Mouse (Mus musculus) olfactory bulb, adult 2 months (tissue): Measurements from ENCODE around the gene Lrsam1.

Experiments used
- CTCF ChIP-seq: fragments of 200-500 bp; IDR thresholded peaks from 2 replicates; pipeline ENCODE4 v1.5.1; 2012; ENCODE audit warnings: low read depth, mild to moderate bottlenecking, low read length, moderate library complexity; ENCODE audit not compliant: insufficient read depth
- POLR2A ChIP-seq: fragments of 200-500 bp; IDR thresholded peaks from 2 replicates; pipeline ENCODE4 v1.6.1; 2012; ENCODE audit warnings: mild to moderate bottlenecking, low read depth, low read length, moderate library complexity; ENCODE audit not compliant: insufficient read depth

DNA sequence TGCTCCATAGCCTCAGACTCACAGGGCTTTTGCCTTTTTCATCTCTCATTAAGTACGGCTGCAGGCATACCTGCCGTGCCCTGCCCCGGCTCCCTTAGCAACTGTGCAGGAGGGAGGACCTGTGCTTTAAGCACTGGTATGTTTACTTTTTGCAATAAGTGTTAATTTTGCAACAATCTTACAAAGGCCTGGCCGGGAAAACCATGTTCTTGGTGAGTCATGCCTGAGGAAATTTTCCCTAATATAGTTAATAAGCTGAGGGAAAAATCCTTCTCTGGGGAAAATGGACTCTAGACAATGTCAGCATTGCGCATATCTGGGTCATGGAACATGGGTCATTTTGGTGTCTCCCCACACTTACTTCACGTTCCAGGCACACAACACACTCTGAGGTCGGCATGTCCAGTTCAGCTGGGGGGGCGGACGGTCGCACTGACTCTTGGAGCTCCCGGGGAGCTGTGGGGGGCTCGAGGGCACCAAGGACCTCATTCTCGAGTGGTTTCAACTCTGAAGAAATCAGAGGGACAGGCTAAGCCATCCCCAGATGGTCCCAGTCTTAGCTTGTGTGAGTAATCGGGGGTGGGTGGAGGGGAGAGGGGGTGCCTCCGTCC is 33.7 kb downstream of the Lrsam1 start:
- TF ChIP-seq CTCF (no peak), POLR2A (no peak)
